Mouse (Mus musculus): ENCODE results near the gene Herc4. TPM values are rescaled to one million over a fixed set of nuclear protein-coding genes. Genes with fewer than 3 reads are reported as not detected.

The Herc4 gene
- polyA plus RNA-seq (2014; fragmentation: Nextera tagmentation; extraction: Ambion mirVana), result 32.8 and 38.8 TPM in 2 replicates

GRCm38 (mm10) chr10:63243493-63244054 lies at the start of gene Herc4:
Gene Herc4 (plus strand): TSS chr10:63243810.
- H3K9ac ChIP-seq (ENCODE audit: low read depth, low read length), result peak within 1 kb of the TSS; percentile 98
- no peaks in the 10 kb centered on the region for H3K4me1 ChIP-seq (ENCODE audit: control insufficient read depth, insufficient read depth, low read length)
- peak within 1 kb of the TSS; percentile 72 for H3K4me2 ChIP-seq
- H3K9me3 ChIP-seq (replicated peaks; ENCODE audit: control insufficient read depth, low read length), result no peaks in the 10 kb centered on the region
- ATAC-seq (replicated peaks; ENCODE audit: insufficient number of reproducible peaks, low FRiP score, low TSS enrichment), result peak; percentile 99
- no peaks in the 10 kb centered on the region for H3K27me3 ChIP-seq (ENCODE audit: control insufficient read depth, insufficient read depth, low read length)
- H3K36me3 ChIP-seq (ENCODE audit: control insufficient read depth, insufficient read depth, low read length), result 0 out of 2 replicates have a peak, but pooled peaks cover 3% of the 10 kb centered on the region
- peak within 1 kb of the TSS; percentile 88 for H3K4me3 ChIP-seq (ENCODE audit: low read depth, low read length)
- WGBS (ENCODE audit: insufficient replicate concordance), result 1% methylated on average over 43 of the region's 44 CpGs
- peak within 1 kb of the TSS; percentile 99 for H3K27ac ChIP-seq (ENCODE audit: low read depth, low read length)

- Histone ChIP-seq H3K27ac (ENCODE audit: low read depth, low read length) (no peak overlapping the region), H3K9me3 (replicated peaks; ENCODE audit: control insufficient read depth, low read length) (no peaks in the 10 kb centered on the region), H3K4me1 (ENCODE audit: control insufficient read depth, insufficient read depth, low read length) (no peaks in the 10 kb centered on the region), H3K27me3 (ENCODE audit: control insufficient read depth, insufficient read depth, low read length) (no peaks in the 10 kb centered on the region), H3K4me3 (ENCODE audit: low read depth, low read length) (no peak overlapping the region), H3K4me2 (no peak overlapping the region), H3K36me3 (ENCODE audit: control insufficient read depth, insufficient read depth, low read length) (no peaks in the 10 kb centered on the region), H3K9ac (ENCODE audit: low read depth, low read length) (no peak overlapping the region)
- ATAC-seq (replicated peaks; ENCODE audit: insufficient number of reproducible peaks, low FRiP score, low TSS enrichment), result no peak
- WGBS (ENCODE audit: insufficient replicate concordance), result 56% methylated on average over 4 of the region's 4 CpGs
Measured at GRCm38 (mm10) chr10:63199008-63199407, 44.6 kb upstream of the Herc4 start.

- WGBS (ENCODE audit: insufficient replicate concordance), result 75% methylated on average over 8 of the region's 8 CpGs
- no peak overlapping the region for H3K4me2 ChIP-seq
- H3K9ac ChIP-seq (ENCODE audit: low read depth, low read length), result no peak overlapping the region
- H3K36me3 ChIP-seq (ENCODE audit: control insufficient read depth, insufficient read depth, low read length), result no peaks in the 10 kb centered on the region
- no peaks in the 10 kb centered on the region for H3K4me1 ChIP-seq (ENCODE audit: control insufficient read depth, insufficient read depth, low read length)
- H3K9me3 ChIP-seq (replicated peaks; ENCODE audit: control insufficient read depth, low read length), result no peaks in the 10 kb centered on the region
- no peak overlapping the region for H3K27ac ChIP-seq (ENCODE audit: low read depth, low read length)
- no peaks in the 10 kb centered on the region for H3K27me3 ChIP-seq (ENCODE audit: control insufficient read depth, insufficient read depth, low read length)
- no peak overlapping the region for H3K4me3 ChIP-seq (ENCODE audit: low read depth, low read length)
- no peak for ATAC-seq (replicated peaks; ENCODE audit: insufficient number of reproducible peaks, low FRiP score, low TSS enrichment)
Measured at GRCm38 (mm10) chr10:63201534-63201933, 42.1 kb upstream of the Herc4 start.

GRCm38 (mm10) chr10:63203002-63203401 lies 40.6 kb upstream of the Herc4 start:
- Histone ChIP-seq H3K4me1 (ENCODE audit: control insufficient read depth, insufficient read depth, low read length) (no peaks in the 10 kb centered on the region), H3K27ac (ENCODE audit: low read depth, low read length) (0 out of 2 replicates have a peak overlapping the region, but pooled peaks have one; percentile 73), H3K36me3 (ENCODE audit: control insufficient read depth, insufficient read depth, low read length) (no peaks in the 10 kb centered on the region), H3K4me3 (ENCODE audit: low read depth, low read length) (peak overlapping the region; percentile 34), H3K4me2 (peak overlapping the region; percentile 54), H3K9me3 (replicated peaks; ENCODE audit: control insufficient read depth, low read length) (no peaks in the 10 kb centered on the region), H3K9ac (ENCODE audit: low read depth, low read length) (no peak overlapping the region), H3K27me3 (ENCODE audit: control insufficient read depth, insufficient read depth, low read length) (no peaks in the 10 kb centered on the region)
- 79% methylated on average over 3 of the region's 3 CpGs for WGBS (ENCODE audit: insufficient replicate concordance)
- ATAC-seq (replicated peaks; ENCODE audit: insufficient number of reproducible peaks, low FRiP score, low TSS enrichment), result no peak

- ATAC-seq (replicated peaks; ENCODE audit: insufficient number of reproducible peaks, low FRiP score, low TSS enrichment), result no peak
- H3K9ac ChIP-seq (ENCODE audit: low read depth, low read length), result peak within 1 kb of the TSS; percentile 28; the same call in 1 of the 2 replicates
- H3K4me2 ChIP-seq, result peak within 1 kb of the TSS; percentile 54
- H3K4me3 ChIP-seq (ENCODE audit: low read depth, low read length), result peak within 1 kb of the TSS; percentile 34
- no peaks in the 10 kb centered on the region for H3K4me1 ChIP-seq (ENCODE audit: control insufficient read depth, insufficient read depth, low read length)
- no peaks in the 10 kb centered on the region for H3K36me3 ChIP-seq (ENCODE audit: control insufficient read depth, insufficient read depth, low read length)
- 54% methylated on average over 15 of the region's 15 CpGs for WGBS (ENCODE audit: insufficient replicate concordance)
- H3K9me3 ChIP-seq (replicated peaks; ENCODE audit: control insufficient read depth, low read length), result no peaks in the 10 kb centered on the region
- H3K27me3 ChIP-seq (ENCODE audit: control insufficient read depth, insufficient read depth, low read length), result no peaks in the 10 kb centered on the region
- H3K27ac ChIP-seq (ENCODE audit: low read depth, low read length), result peak within 1 kb of the TSS; percentile 73
Measured at GRCm38 (mm10) chr10:63203728-63204127, 39.9 kb upstream of the Herc4 start, which contains the start of gene Mypn. Gene Mypn (minus strand): TSS chr10:63203952.

- no peaks in the 10 kb centered on the region for H3K4me1 ChIP-seq (ENCODE audit: control insufficient read depth, insufficient read depth, low read length)
- no peak for ATAC-seq (replicated peaks; ENCODE audit: insufficient number of reproducible peaks, low FRiP score, low TSS enrichment)
- 65% methylated on average over 6 of the region's 6 CpGs for WGBS (ENCODE audit: insufficient replicate concordance)
Measured at GRCm38 (mm10) chr10:63208871-63209270, 34.7 kb upstream of the Herc4 start.

GRCm38 (mm10) chr10:63221081-63221783 lies 22.4 kb upstream of the Herc4 start:
- no peaks in the 10 kb centered on the region for H3K4me1 ChIP-seq (ENCODE audit: control insufficient read depth, insufficient read depth, low read length)
- ATAC-seq (replicated peaks; ENCODE audit: insufficient number of reproducible peaks, low FRiP score, low TSS enrichment), result no peak
- no peak overlapping the region for H3K4me3 ChIP-seq (ENCODE audit: low read depth, low read length)
- H3K36me3 ChIP-seq (ENCODE audit: control insufficient read depth, insufficient read depth, low read length), result no peaks in the 10 kb centered on the region
- no peaks in the 10 kb centered on the region for H3K27me3 ChIP-seq (ENCODE audit: control insufficient read depth, insufficient read depth, low read length)
- H3K9me3 ChIP-seq (replicated peaks; ENCODE audit: control insufficient read depth, low read length), result no peaks in the 10 kb centered on the region
- no peak overlapping the region for H3K9ac ChIP-seq (ENCODE audit: low read depth, low read length)
- H3K4me2 ChIP-seq, result no peak overlapping the region
- H3K27ac ChIP-seq (ENCODE audit: low read depth, low read length), result no peak overlapping the region
- WGBS (ENCODE audit: insufficient replicate concordance), result 76% methylated on average over 7 of the region's 7 CpGs

More at GRCm38 (mm10) chr10:63208871-63209270, 34.7 kb upstream of the Herc4 start:
- Histone ChIP-seq H3K9me3 (replicated peaks; ENCODE audit: control insufficient read depth, low read length) (no peaks in the 10 kb centered on the region), H3K27ac (ENCODE audit: low read depth, low read length) (no peak overlapping the region), H3K4me3 (ENCODE audit: low read depth, low read length) (no peak overlapping the region), H3K4me2 (no peak overlapping the region), H3K36me3 (ENCODE audit: control insufficient read depth, insufficient read depth, low read length) (no peaks in the 10 kb centered on the region), H3K9ac (ENCODE audit: low read depth, low read length) (no peak overlapping the region), H3K27me3 (ENCODE audit: control insufficient read depth, insufficient read depth, low read length) (no peaks in the 10 kb centered on the region)

- H3K27ac ChIP-seq (ENCODE audit: low read depth, low read length), result no peak overlapping the region
- no peak for ATAC-seq (replicated peaks; ENCODE audit: insufficient number of reproducible peaks, low FRiP score, low TSS enrichment)
- H3K27me3 ChIP-seq (ENCODE audit: control insufficient read depth, insufficient read depth, low read length), result no peaks in the 10 kb centered on the region
- no peak overlapping the region for H3K4me3 ChIP-seq (ENCODE audit: low read depth, low read length)
- H3K9me3 ChIP-seq (replicated peaks; ENCODE audit: control insufficient read depth, low read length), result no peaks in the 10 kb centered on the region
- H3K9ac ChIP-seq (ENCODE audit: low read depth, low read length), result no peak overlapping the region
- H3K4me2 ChIP-seq, result no peak overlapping the region
- 73% methylated on average over 12 of the region's 12 CpGs for WGBS (ENCODE audit: insufficient replicate concordance)
- H3K4me1 ChIP-seq (ENCODE audit: control insufficient read depth, insufficient read depth, low read length), result no peaks in the 10 kb centered on the region
- H3K36me3 ChIP-seq (ENCODE audit: control insufficient read depth, insufficient read depth, low read length), result no peaks in the 10 kb centered on the region
Measured at GRCm38 (mm10) chr10:63224341-63224740, 19.3 kb upstream of the Herc4 start.

Data from heart, embryonic 11.5 days (tissue).